In genomic region chr2:11245926-11246325, GRCm38 (mm10) we compare ENCODE assay signal across 17 mouse cellular contexts.
"Had no signal": no experiment of that assay in that cellular context is flagged by ENCODE, and none has a peak within 500 bp of the region (broad histone marks: within the 10 kb centered on the region; RNA-seq: fewer than 3 reads in every experiment).

No protein-coding gene starts in this region.

- ATAC-seq: midbrain, embryonic 15.5 days had no signal

- H3K27ac ChIP-seq: midbrain, embryonic 10.5 days; midbrain, embryonic 12.5 days; midbrain, embryonic 15.5 days; neural tube, embryonic 12.5 days had no signal

- H3K4me2 ChIP-seq: lung, embryonic 14.5 days; midbrain, embryonic 12.5 days; midbrain, embryonic 15.5 days; neural tube, embryonic 12.5 days had no signal

- DNase-seq: lung, adult 18-20 months; lung, embryonic 14.5 days; lung, postnatal 10 days; lung, postnatal 4 days; retina, postnatal 1 day; right cerebral cortex, adult 18-20 months; right cerebral cortex, postnatal 25 days; right cerebral cortex, postnatal 4 days; spleen, adult 18-20 months; thymus, adult 18-20 months; thymus, postnatal 14 days; thymus, postnatal 36 days had no signal

- H3K4me1 ChIP-seq: midbrain, embryonic 10.5 days; midbrain, embryonic 12.5 days; midbrain, embryonic 15.5 days; neural tube, embryonic 12.5 days had no signal

- H3K36me3 ChIP-seq: midbrain, embryonic 10.5 days; midbrain, embryonic 12.5 days; midbrain, embryonic 15.5 days; neural tube, embryonic 12.5 days had no signal

- H3K9me3 ChIP-seq: midbrain, embryonic 10.5 days; midbrain, embryonic 12.5 days; midbrain, embryonic 15.5 days; neural tube, embryonic 12.5 days had no signal

- H3K9ac ChIP-seq: lung, embryonic 14.5 days; midbrain, embryonic 12.5 days; midbrain, embryonic 15.5 days; neural tube, embryonic 12.5 days had no signal

- H3K27me3 ChIP-seq: midbrain, embryonic 12.5 days; midbrain, embryonic 15.5 days; neural tube, embryonic 12.5 days had no signal

- H3K4me3 ChIP-seq: midbrain, embryonic 10.5 days; midbrain, embryonic 12.5 days; midbrain, embryonic 15.5 days; myocyte; neural tube, embryonic 12.5 days had no signal
